Mouse (Mus musculus) erythroblast, adult 5-6 weeks (primary cell): ENCODE results near the gene Chd3. TPM values are rescaled to one million over a fixed set of nuclear protein-coding genes. Genes with fewer than 3 reads are reported as not detected.

ENCODE experiments used
- ATAC-seq: replicated peaks from 2 replicates; pipeline ENCODE4 v1.8.0; 2016; ENCODE audit warnings: moderate number of reproducible peaks, mild to moderate bottlenecking, moderate TSS enrichment, inconsistent platforms; ENCODE audit not compliant: poor library complexity, low FRiP score, severe bottlenecking
- total RNA-seq, 2 experiments: library from RNA; stranded (forward) in 1 of 2; stranded (reverse) in 1 of 2; fragments of 150-400 nt in 1 of 2; fragments of 200-764, 138-1000 nt in 1 of 2; gene quantifications; 2 replicates each; pipeline versions ENCODE4 v1.2.3 to v1.2.4; 2015 to 2017; ENCODE audit warnings: low replicate concordance in 2 of 2

Gene Chd3
- total RNA-seq, 2 experiments from 2014 or later, result 7.9 to 16.8 TPM

DNA sequence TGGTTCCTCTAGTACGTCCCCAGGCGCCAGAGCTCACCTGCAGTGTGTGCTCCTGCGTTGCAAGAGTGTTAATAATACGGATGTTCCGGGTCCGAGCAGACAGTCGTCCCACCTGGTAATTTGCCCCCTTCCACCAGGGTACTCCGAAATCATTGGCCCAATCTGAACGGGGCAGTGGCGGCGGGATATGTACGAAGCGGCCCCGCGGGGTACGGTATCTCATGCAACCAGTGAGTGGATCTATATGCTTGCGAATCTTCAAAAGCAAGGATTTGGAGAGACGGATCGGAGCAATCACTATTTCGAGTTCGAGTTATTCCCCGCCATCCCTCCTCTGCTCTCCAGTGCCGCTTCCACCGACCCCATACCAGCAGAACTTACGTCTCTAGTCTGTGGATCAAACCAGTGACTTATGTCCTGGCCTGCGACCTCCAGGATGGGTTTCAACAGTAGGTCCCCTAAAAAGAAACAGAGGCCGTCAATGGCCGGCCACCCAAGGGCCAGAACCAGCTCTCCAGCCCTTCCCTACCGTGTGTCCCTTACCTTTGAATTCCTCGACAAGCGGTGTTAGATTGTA, 25.5 kb upstream of the Chd3 start:
- peak; percentile 5 for ATAC-seq

DNA sequence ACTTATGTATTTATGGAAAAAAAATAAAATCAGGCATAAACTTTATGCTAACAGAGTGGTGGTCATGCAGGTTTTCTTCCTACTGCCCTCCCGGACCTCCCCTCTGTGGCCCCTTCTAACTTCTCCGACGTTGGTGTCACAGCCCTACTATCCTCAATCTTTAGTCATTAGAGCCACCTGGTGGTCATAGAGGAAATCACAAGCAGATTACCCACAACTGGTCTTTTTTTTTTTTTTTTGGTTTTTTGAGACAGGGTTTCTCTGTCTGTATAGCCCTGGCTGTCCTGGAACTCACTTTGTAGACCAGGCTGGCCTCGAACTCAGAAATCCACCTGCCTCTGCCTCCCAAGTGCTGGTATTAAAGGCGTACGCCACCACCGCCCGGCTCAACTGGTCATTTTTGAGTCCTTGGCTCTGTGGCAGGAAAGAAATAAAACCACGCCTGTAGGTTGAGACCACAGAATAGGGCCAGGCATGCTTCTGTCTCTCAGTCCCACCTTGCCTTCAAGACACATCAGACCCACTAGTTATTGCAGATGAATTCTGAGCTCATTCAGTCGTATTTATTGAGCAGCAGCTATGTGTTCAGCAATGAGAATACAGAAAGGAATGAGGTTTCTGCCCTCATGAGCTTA, 21.3 kb upstream of the Chd3 start:
- 0 out of 2 replicates have a peak, but pooled peaks have one; percentile 52 for ATAC-seq

DNA sequence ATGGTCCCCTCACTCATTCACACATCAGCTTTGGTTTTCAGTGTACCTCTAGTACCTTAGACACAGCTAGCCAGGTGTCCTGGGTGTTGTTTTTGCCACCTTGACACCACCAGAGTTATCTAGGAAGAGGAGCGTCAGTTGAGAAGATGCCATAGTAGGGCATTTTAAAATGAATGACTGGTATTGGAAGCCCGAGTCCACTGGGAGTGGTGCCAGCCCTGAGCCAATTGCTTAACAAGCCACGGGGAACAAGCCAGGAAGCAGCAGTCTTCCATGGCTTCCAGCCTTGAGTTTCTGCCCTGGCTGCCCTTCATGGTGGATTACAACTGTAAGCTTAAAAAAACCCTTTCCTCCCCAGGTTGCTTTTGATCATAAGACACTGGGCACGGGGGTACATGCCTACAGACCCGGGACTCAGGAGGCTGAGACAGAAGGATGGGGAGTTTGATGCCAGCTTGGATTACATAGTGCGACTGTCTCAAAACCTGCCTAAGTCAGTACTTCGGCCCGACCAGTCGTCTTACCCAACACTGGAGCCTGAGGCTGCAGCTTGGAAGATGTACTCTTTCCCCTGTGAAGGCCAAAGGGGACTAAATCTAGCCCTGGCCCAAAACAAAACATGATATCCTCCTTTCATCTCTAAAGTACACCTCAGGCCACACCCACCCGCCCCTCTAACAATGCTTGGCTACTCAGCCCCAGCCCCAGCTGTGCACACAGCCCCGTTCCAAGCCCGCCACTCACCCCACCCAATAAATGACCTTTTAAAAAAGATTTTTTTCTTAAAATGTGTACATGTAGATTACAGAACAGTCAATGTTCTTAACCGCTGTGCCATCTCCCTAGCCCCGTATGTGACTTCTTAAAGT, 20.6 kb upstream of the Chd3 start:
- ATAC-seq, result no peak

DNA sequence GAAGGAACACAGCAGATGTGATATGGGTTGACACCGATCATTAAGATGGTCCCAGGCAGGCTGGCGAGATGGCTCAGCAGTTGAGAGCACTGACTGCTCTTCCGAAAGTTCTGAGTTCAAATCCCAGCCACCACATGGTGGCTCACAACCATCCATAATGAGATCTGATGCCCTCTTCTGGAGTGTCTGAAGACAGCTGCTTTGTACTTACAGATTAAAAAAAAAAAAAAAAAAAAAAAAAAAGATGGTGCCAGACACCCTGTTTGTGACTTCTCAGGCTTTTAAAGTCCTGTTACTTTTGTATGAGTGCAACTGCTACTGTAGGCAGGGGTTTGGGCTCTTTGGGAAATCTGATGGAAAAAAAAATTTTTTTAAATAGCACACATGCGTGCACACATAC, 19.5 kb upstream of the Chd3 start:
- no peak for ATAC-seq

DNA sequence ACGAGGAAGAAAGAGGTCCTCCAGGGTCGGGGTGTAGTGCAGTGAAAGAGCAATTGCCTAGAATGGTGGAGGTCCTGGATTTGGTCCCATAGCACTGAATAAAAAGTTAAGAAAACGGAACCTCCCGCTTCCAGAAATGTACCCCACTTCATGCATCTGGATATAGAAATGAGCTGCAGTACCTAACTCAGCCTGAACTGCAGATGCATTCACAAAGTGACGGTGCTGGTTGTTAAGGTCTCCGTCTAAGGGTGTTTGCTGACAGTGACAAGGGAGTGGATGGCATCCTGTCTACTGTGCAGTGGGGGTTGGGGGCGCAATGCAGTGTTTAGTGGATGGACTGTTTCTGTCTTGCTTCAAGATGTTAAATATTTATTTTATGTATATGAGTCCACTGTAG, 17.6 kb upstream of the Chd3 start:
- no peak for ATAC-seq

DNA sequence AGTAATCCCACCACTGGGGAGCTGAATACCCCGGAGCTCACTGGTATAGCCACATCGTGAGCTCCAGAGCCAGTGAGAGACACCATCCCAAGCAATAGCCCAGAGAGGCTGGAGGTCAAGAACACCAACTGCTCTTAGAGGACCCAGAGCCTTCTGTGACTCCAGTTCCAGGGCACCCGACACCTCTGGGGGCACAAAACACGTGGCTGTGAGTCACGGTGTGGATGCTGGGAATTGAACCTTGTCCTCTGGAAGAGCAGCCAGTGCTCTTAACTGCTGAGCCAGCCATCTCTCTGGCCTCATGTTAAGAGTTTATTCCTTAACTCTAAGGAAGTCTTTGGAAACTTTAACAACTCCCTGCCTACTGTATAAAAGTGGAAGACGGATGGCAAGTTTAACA, 15.8 kb upstream of the Chd3 start:
- ATAC-seq, result no peak

DNA sequence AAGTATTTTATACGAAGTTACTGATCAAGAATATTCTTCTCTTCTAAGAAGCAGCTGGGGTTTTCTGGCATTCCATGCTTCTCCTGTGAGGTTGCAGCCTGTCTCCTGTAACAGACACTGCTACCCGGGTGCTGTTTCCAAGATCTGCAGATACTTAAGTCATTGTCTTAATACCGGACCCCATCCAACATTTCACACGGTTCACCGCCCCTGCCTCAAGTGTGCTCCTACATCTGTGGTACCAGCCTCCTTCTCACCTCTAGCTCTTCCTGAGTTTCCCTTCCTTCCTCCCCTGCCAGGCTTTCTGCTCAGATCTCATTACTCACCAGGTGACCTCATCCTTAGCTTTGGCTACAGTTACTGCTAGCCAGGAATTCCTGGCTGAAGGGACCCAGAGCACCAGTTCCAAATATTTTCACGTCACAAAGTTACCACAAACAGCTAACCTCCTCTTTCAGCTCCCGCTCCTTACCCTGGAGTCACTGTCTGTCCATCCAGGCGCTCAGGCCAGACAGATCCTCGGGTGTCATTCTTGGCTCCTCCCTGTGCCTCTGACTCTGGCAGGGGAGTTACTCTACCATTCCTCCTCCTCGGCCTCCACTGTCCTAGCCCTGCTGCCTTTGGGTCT, 13.4 kb upstream of the Chd3 start:
- no peak for ATAC-seq

DNA sequence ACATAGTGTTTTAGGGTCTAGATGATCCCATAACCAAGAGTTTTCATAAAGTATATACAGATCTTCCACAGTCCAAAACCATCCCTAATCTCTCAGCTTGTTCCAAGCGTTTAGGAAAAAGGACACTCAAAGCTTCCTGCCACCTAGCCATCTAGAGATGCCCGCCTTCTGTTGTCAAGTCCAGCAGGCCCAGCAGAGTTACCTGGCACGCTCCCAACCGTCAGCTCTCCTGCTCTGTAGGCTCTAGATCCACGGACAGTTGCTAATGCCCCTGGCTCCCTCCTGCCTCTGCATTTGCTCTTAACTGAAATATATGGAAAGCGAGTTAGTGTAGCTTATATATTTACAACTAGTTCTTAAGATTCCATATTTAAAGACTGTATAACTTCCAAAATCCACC, 12.2 kb upstream of the Chd3 start:
- no peak for ATAC-seq

DNA sequence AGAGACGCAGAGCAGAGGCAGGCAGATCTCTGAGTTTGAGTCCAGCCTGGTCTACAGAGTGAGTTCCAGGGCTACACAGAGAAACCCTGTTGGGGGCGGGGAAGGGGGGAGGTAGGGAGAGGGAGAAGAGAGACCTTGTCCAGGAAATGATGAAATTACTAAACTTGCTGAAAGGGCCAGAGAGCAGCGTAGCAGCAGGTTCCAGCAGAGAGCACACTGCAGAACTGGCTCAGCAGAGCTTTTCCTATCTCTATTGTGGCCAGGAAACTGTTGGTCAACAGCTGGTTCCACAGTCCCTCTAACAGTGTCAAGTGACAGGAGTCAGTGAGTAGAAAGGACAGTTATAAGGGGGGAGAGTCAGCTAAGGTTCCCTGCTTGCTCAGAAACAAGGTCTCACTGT, 10.4 kb upstream of the Chd3 start:
- ATAC-seq, result no peak

DNA sequence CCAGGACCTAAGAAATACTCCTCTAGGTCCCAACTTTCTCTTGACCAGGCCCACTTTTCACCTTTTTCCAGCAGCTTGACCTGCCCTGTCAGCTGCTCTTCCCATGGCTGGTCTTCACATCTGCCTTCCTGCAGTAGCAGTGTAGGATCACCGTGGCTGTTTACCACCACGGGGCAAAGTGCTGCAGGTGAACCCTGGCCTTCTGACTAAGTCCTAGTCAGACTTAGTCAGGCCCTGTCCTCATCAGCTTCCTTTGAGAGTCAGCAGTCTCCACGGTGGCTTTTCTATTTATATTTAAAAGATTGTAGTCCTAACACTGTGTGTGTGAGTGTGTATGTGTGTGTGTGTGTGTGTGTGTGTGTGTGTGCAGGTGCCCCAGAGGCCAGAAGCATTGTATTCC, 8.6 kb upstream of the Chd3 start:
- ATAC-seq, result no peak

DNA sequence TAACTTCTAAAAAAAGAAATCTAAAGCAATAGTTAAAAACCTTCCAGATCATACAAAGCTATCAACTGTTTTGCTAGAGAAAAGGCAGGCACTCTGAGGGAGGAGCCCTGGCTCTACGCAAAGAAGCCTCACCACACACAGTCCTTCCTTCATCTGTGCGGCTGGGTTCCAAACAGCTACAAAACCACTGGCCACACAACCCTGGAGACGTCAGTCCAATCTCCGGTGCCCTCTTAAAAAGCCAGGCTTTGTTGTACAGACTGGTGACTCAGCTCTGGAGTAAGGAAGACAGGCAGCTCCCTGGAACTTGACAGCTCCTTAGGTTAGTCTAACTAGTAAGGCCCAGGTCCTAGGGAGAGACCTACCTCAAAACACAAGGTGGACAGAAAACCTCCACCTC, 6.4 kb upstream of the Chd3 start:
- ATAC-seq, result no peak

DNA sequence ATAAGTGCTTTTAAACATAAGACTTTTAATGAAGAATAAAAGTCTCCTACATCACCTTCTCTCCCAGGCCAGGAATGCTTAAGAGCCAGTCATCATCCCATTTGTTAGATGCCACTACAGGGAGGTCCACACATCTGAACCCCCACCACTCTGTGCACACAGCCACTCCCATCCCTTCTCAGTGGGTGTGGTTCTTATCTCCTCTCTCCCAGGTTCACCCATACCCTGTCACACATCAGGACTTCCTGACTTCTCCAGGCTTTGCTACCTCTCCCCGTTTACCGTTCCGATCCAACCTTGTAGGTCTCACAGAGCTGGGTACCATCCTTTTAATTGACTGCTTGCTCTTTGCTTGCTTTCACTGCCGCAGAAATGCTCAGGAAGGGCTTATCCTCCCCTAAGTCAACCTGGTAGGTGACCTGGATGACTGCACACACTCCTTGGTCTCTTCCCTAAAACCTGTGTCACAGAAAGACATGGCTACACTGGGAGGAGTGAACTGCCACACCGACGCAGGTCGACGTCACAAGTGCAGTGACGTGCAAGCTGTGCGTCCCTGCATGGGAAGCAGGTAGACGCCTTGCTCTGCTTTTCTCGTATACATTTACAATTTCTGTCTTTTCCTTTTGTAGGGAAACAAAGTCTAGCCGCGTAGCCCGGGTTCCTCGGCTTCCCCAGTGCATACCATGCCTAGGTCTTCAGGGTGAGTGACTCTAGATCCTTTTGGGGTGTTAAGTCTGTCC, 4.2 kb upstream of the Chd3 start:
- ATAC-seq, result peak; percentile 87

DNA sequence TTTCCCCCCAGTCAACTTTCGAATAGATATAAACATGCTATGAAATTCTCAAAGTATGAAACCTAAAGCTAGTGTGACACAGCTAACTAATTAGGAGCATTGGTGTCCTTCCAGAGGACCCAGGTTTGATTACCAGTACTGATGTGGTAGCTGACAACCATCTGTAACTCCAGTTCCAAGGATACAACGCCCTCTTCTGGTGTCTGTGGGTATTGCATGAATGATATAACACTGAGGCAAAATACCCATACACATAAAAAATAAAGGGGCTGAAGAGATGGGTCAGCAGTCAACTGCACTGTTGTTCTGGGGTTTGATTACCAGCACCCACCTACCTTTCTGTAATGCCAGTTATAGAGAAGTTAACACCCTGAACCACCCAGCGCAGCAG, 3.6 kb upstream of the Chd3 start:
- ATAC-seq, result peak; percentile 35

DNA sequence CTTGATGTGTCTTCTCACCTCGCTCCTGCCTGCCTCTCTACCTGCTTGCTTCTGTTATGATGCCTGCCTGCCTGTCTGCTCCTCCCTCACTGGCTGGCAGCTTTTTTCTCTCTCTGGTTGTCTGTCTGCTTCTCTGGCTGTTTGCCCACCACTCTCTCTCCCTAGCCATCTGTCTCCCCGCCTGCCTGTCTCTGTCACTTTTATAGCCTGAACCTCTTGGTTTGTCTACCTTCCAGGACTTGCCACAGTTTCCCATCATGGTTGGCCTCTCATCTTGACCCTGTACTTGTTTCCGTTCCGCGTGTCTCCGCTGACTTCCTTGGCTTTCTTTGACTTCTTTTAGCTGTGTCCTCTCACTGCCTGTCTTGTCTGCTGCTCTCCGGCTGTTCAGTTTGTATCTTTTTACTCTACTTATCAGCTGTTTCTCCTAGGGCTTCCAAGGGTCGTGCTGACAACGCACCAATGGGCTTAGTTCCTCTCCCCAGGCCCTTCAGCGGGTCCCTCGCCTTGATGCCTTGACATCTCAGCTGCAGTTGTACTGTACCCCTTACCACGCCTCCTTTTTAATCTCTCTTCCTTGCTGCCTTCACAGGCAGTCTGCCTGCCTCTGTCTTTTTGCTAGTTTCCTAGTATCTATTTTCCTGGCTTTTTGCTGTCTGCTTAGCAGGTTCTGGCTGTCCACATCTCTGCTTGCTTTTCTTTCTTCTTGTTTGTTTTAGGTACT, 3.0 kb upstream of the Chd3 start:
- ATAC-seq, result peak; percentile 48

DNA sequence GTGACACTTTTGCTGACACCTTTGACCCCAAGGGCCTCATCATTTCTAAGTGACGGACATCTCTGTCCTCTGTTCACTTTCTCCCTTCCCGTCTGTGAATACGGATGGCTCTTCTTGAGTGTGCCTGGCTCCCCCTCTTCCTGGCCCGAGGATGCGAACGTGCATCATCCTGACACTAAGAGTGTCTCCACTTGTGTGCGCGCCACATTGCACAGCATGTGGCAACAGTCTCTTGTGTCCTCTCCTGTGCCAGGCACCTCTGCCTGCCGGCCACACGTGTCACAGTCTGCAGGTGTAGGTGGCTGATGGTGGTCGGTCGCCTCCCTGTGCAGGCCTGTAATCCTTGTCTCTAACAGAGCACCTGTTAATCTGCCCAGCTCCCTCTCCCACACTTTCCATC, 2.4 kb upstream of the Chd3 start:
- no peak for ATAC-seq

DNA sequence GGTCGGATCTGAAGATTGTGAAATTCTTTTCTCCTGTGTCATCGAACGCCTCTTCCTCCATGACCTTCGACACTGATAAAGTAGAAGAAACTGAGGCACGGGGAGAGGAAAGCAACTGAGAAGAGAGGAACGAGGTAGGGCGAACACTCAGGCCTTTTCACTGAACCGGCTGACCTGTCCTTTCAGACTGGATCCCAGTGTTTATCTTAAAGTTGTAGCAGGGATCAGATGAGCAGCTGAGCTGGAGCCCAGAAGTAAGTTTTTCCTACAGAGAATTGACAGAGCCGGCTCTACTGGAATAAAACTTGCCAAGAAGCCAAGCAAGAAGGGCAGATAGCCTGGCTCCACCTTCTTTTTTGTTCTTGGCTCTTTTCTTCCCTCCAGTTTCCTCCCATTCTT, 1.6 kb upstream of the Chd3 start:
- no peak for ATAC-seq

DNA sequence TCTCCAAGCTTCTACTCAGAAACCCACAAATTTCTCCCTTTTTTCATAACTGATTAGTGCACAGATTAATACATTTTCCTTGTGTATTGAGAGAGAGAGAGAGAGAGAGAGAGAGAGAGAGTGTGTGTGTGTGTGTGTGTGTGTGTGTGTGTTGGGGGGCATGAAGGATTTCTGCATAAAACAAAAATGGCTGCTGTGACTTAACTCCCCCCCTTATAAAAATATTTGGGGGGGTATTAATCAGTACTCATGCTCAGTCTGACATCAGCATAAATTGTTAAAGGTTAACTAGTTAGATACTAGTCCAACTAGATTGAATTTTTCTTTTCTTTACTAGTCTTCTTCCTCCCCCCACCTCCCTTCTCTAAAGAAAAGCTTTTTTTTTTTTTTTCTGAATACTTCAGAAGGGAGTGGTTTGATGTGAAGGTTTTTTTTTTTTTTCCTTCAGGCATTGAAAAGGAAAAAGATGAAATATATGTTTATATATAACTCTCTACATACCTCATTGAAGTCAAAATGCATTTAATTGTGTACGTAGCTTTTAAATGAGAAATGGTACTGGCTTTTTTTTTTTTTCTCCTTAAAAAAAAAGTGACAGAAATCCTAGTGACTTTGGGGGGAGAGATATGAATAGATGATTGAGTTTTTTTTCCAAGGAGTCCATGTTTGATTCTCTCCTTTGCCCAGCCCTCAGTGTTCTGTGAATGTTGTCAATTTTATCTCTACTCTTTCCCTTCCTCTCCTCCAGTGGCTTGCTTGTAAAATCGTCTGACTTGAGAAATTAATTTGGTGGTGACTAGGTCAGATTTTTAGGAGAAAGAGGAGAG, 997 bp upstream of the Chd3 start:
- ATAC-seq, result no peak

DNA sequence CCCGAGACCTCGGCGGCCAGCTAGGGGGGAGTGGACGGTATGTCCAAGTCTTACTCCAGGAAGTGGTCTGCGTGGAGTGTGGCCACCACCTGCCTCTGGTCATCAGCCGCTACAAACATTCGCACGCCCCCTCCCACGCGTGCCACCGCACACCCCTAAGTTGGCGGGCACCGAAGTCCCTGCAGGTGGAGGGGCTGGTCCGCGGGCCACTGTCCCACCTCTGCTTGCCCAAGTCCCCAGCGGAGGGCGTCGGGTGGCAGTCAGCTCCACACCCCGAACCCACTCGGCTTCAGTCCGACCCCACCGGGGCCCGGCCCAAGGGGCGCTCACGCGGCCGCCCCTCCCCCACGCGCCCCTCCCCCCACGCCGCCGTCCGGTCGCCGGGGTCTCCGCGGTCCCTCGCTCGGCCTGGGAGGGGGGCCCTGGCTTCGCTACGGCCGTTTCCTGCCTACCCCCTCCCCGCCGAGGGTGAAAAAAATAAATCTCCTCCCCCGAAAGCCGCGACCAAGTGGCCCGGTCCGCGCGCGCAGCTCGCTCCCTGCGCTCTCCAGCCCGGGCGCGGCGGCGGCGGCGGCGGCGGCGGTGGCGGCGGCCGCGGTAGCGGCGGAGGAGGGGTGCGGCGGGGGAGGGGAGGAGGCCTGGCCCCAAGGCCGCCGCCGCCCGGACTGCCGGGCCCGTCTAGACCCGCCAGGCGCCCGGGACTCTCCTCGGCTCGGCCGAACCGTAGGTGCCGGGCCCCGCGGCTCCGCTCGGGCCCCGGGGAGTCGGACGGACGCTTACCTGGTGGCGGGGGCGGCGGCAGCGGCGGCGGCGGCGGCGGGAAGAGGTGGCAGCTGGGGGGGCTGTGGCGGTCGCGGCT, 621 bp downstream of the Chd3 start:
- ATAC-seq, result no peak
